Mouse (Mus musculus): ENCODE data around the gene Nell1.
"Not testable (repeated sequence)": the region's sequence is repeated elsewhere in the genome, so short reads cannot be mapped to it uniquely, and the experiment has no call there.

Gene Nell1

GRCm38 (mm10) chr7:49974841-49975440 is at the start of gene Nell1:
Gene Nell1, plus strand, starts transcription at chr7:49974864.
- peak; percentile 80 for DNase-seq

GRCm38 (mm10) chr7:49928571-49928970 is 46.1 kb upstream of the Nell1 start:
- DNase-seq, result no peak

GRCm38 (mm10) chr7:49929999-49930398 is 44.7 kb upstream of the Nell1 start:
- no peak for DNase-seq

GRCm38 (mm10) chr7:49933386-49934115 is 41.1 kb upstream of the Nell1 start:
- DNase-seq, result not testable (repeated sequence)

GRCm38 (mm10) chr7:49936821-49937220 is 37.8 kb upstream of the Nell1 start:
- DNase-seq, result no peak

GRCm38 (mm10) chr7:49942023-49942422 is 32.6 kb upstream of the Nell1 start:
- DNase-seq, result no peak

GRCm38 (mm10) chr7:49942490-49942889 is 32.2 kb upstream of the Nell1 start:
- no peak for DNase-seq

- no peak for DNase-seq
These were observed 28.0 kb upstream of the Nell1 start for GRCm38 (mm10) chr7:49946691-49947090.

GRCm38 (mm10) chr7:49953546-49954181 is 21.0 kb upstream of the Nell1 start:
- DNase-seq, result no peak

- no peak for DNase-seq
These were observed 19.8 kb upstream of the Nell1 start for GRCm38 (mm10) chr7:49954834-49955233.

- no peak for DNase-seq
These were observed 17.5 kb upstream of the Nell1 start for GRCm38 (mm10) chr7:49957142-49957541.

GRCm38 (mm10) chr7:49963764-49964163 is 10.9 kb upstream of the Nell1 start:
- DNase-seq, result no peak

GRCm38 (mm10) chr7:49969516-49969915 is 5.1 kb upstream of the Nell1 start:
- DNase-seq, result no peak

GRCm38 (mm10) chr7:49975441-49976121 is 917 bp downstream of the Nell1 start:
- DNase-seq, result peak; percentile 13

- DNase-seq, result peak; percentile 56
These were observed 7.0 kb downstream of the Nell1 start for GRCm38 (mm10) chr7:49981511-49982227.

- peak; percentile 86 for DNase-seq
These were observed 10.0 kb downstream of the Nell1 start for GRCm38 (mm10) chr7:49984698-49985097.

- DNase-seq, result peak; percentile 43
These were observed 11.3 kb downstream of the Nell1 start for GRCm38 (mm10) chr7:49985947-49986346.

- peak; percentile 2 for DNase-seq
These were observed 24.7 kb downstream of the Nell1 start for GRCm38 (mm10) chr7:49999321-49999720.

- DNase-seq, result peak; percentile 42
These were observed 30.6 kb downstream of the Nell1 start for GRCm38 (mm10) chr7:50005268-50005667.

- DNase-seq, result no peak
These were observed 60.8 kb downstream of the Nell1 start for GRCm38 (mm10) chr7:50035187-50036153.

- no peak for DNase-seq
These were observed 66.4 kb downstream of the Nell1 start for GRCm38 (mm10) chr7:50041112-50041511.

- no peak for DNase-seq
These were observed 75.5 kb downstream of the Nell1 start for GRCm38 (mm10) chr7:50050144-50050543.
